Mouse (Mus musculus) spleen, adult 2 months (tissue): ENCODE results near the gene Gm20388.

Source experiments
- CTCF ChIP-seq: fragments of 200-500 bp; IDR thresholded peaks from 2 replicates; pipeline ENCODE4 v1.5.1; 2011; ENCODE audit warnings: mild to moderate bottlenecking, inconsistent platforms; ENCODE audit not compliant: insufficient read depth, insufficient read length, insufficient replicate concordance; ENCODE audit errors: extremely low read depth
- POLR2A ChIP-seq: fragments of 200-500 bp; IDR thresholded peaks from 2 replicates; pipeline ENCODE4 v1.6.1; 2011; ENCODE audit warnings: low read depth, low read length, inconsistent platforms

DNA sequence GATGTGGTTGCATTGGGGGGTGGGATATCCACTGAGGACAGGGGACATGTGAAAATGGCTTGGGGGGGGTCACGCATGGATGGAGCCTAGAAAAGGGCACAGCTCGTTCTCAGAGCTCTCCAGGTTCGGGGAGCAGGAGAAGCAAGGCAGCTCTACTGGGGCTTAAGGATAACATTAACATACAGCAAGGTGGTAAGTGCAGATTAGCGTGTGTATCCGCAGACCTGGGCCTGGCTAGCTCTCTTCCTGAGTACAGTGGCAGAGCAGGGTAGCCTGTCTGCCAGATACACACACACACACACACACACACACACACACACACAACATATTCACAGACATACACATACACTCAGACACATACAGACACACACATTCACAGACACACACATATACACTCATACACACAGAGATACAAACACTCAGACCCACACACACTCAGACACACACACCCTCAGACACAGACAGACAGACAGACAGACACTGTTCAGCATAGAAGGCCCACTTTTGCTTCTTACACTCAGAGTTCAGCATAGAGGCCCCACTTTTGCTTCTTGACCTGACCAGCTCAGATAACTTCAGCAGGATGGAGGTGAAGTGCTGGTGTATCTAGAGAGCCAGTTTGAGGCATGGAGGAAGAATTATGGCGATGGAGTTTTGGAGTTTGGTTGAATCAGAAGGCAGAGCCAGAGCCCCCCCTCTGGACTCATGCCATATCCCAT, 2708.2 kb downstream of the Gm20388 start:
- TF ChIP-seq POLR2A (no peak), CTCF (no peak)
